Mouse (Mus musculus): ENCODE measurements around the gene Hdgfl2. TPM values are rescaled to one million over a fixed set of nuclear protein-coding genes. Genes with fewer than 3 reads are reported as not detected.
"Not testable (repeated sequence)": the region's sequence is repeated elsewhere in the genome, so short reads cannot be mapped to it uniquely, and the experiment has no call there.

Hdgfl2 gene
- polyA plus RNA-seq, 1 experiment: 70.6 TPM

GRCm38 (mm10) chr17:56103465-56104285, 24.2 kb downstream of the Hdgfl2 start:
- DNase-seq (ENCODE audit: low spot score): no peak

GRCm38 (mm10) chr17:56104821-56105220, 25.4 kb downstream of the Hdgfl2 start:
- not testable (repeated sequence) for DNase-seq (ENCODE audit: low spot score)

- not testable (repeated sequence) for DNase-seq (ENCODE audit: low spot score)
Measured at GRCm38 (mm10) chr17:56106436-56106835, 27.0 kb downstream of the Hdgfl2 start.

DNA sequence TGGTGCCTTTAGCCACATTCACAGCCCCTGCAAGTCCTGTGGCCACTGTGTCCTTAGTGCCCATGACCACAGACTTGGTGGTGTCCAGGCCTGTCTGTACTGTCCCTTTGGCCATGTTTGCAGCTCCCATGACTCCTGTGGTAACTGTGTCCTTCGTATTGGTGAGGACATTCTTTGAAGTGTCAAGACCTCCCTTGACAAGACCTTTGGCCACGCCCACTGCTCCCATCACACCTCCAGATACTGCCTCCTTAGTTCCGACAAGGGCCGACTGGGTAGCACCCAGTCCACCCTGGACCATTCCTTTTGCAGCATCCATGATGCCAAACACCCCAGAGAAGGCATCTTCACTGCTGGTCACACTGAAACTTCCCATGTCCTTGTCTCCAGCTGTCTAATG, 27.5 kb downstream of the Hdgfl2 start:
- no peak for DNase-seq (ENCODE audit: low spot score)

DNA sequence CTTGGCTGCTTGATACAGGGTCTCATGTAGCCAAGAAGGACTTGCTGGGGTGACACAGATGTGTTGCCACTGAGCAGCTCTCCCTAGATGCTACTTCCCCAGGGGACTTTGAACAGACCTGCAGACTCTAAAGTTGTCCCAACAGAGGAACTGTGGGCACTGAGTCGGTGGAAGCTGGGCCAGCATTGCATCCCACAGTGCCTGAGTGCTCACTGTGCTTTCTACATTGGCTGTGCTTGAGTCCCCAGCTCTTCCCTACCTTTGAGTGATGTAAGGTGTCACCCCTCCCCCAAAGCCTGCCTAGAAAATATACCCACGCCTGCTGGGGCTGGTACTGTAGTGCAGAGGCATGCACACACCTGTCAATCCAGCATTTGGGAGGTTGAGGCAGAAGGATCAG, 28.3 kb downstream of the Hdgfl2 start:
- no peak for DNase-seq (ENCODE audit: low spot score)

- no peak for DNase-seq (ENCODE audit: low spot score)
Measured at GRCm38 (mm10) chr17:56108334-56109044, 29.1 kb downstream of the Hdgfl2 start.

GRCm38 (mm10) chr17:56109219-56110051, 30.0 kb downstream of the Hdgfl2 start, which contains the start of gene Plin4:
Gene Plin4 (minus strand): TSS chr17:56109803.
- peak; percentile 62 for DNase-seq (ENCODE audit: low spot score)

- no peak for DNase-seq (ENCODE audit: low spot score)
Measured at GRCm38 (mm10) chr17:56110571-56110970, 31.1 kb downstream of the Hdgfl2 start.

GRCm38 (mm10) chr17:56111021-56111420, 31.6 kb downstream of the Hdgfl2 start:
- DNase-seq (ENCODE audit: low spot score): no peak

DNA sequence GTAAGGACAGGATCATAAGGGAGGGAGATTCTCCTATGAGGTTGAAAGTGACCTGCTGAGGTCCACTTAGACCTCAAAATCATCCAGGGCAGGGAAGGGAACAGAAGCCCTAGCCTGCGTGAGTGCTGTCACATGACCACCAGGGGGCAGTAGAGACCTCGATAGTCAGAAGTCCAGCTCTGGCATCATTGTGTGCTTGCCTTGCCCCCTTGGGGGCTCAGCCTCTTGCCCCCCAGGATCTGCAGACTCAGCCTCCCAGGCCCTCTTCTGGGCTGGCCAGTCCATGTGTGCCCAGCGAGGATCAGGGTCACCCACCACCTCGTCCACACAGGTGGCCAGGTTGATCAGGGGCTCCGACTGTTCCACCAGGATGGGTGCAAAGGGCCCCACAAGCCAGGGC, 32.4 kb downstream of the Hdgfl2 start:
- no peak for DNase-seq (ENCODE audit: low spot score)

DNA sequence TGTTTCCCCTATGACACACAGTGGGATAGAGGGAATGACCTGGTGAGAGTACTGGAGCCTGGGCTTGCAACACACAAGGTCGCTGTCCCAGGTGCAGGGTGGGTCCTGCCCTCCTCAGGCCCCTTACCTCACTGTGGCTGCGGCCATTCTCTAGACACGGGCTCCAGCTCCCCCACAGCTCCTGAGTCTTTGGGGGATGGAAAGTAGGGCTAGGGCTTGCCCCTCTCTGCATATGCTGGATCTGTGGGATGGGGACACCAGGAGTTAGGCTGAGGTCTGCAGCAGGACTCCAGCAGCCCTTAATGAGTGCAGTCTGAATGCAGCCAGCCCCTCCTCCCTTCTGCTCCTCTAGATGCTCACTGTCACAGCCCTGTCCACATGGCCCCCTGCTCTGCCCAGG, 33.3 kb downstream of the Hdgfl2 start:
- DNase-seq (ENCODE audit: low spot score): no peak

DNA sequence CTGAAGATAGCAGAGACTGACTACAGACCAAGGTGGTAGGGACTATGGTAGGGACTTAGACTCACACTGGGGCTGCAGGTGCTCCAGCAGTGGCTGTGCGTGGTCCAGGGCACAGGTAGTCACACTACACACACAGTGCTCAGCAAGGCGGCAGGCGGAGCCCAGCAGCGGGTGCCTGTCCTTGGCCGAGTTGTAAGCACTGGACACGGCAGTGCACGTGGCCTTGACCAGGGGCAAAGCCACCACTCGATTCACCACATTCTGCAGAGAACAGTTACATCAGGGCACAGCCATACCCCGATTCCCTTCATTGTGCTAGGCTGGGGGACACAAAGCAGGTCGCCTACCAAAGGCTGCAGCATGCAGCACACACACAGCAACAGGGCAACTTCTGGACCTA, 36.8 kb downstream of the Hdgfl2 start:
- no peak for DNase-seq (ENCODE audit: low spot score)

DNA sequence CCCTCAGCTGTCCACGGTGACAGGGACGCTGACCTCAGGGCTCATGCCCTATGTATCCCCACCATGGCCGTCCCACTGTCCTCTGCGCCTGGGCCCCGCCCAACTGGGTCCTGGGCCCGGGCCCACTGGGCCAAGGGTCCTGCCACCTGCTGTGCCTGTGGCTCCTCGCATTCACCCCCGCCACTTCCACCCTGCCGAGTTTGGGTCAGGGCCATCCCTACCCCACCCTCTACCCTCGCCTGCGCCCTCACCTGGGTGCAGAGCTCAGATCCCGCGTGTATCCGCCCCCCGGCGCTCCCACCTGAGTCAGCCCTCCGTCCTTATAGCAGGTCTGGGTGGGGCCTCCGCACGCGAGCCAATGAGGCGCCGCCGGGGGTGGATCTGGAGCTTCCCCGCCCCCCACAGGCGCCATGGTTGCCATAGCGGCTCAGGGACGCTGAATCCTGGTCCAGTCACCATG, 37.8 kb downstream of the Hdgfl2 start, which contains the start of gene Plin5:
Gene Plin5, minus strand, starts transcription at position 346 of the 460 bp plus-strand sequence.
- DNase-seq (ENCODE audit: low spot score): no peak

DNA sequence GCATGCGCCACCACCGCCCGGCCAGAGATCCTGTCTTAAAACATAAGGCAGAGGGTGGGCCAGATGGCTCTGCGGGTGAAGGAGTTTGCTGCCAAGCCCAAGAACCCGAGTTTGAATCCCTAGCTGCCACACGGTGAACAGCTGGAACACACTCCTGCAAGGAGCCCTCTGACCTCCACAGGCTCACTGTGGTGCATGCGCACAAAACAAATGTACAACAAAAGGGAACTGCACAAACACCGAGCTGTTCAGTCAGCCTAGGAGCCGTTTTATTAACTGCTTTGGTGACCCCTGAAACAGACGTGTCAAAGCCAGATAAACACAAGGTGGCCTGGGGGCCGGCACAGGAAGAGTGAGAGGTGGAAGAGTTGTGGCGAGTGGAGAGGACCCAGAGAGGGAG, 40.0 kb downstream of the Hdgfl2 start:
- DNase-seq (ENCODE audit: low spot score): no peak

DNA sequence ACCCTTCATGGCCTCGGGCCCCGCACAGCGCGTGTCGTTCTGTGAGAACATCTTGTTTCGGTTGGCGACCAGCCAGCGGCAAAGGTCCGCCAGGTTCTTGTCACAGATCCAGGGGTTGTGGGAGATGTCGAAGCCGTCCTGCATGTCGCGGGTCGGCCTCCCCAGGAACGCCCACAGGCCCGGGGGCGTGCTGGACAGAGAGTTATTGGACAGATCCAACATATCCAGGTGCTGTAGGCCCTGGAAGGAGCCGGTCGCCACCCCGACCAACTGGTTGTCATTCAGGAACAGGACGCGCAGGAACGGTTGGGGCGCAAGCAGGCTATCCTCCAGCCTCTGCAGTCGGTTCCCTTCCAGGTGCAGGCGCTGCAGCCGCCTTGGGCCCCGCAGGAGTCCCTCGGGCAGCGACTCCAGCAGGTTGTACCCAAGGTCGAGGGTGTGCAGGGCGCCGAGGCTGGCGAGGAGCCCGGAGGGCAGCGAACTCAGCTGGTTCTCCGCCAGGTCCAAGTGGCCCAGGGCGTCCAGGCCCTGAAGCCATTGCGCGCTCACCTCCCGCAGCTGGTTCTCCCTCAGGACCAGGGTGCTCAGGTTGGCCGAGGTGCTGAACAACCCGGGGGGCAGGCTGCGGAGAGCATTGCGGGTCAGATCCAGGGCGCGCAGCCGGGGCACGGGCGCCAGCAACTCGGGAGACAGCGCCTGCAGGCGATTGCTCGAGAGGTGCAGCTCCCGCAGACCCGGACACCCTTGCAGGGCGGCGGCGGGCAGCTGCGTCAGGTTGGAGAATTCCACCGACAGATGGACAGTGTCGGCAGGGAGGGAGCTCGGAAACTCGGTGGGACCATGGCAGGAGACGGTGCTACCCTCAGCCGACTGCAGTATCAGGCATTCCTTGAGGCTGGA, 40.8 kb downstream of the Hdgfl2 start:
- no peak for DNase-seq (ENCODE audit: low spot score)

- no peak for DNase-seq (ENCODE audit: low spot score)
Measured at GRCm38 (mm10) chr17:56121826-56122225, 42.4 kb downstream of the Hdgfl2 start, which contains the start of gene Lrg1. Gene Lrg1 (minus strand): TSS chr17:56122001.

GRCm38 (mm10) chr17:56123161-56123560, 43.7 kb downstream of the Hdgfl2 start:
- DNase-seq (ENCODE audit: low spot score): no peak

- DNase-seq (ENCODE audit: low spot score): no peak
Measured at GRCm38 (mm10) chr17:56123681-56124340, 44.4 kb downstream of the Hdgfl2 start.

DNA sequence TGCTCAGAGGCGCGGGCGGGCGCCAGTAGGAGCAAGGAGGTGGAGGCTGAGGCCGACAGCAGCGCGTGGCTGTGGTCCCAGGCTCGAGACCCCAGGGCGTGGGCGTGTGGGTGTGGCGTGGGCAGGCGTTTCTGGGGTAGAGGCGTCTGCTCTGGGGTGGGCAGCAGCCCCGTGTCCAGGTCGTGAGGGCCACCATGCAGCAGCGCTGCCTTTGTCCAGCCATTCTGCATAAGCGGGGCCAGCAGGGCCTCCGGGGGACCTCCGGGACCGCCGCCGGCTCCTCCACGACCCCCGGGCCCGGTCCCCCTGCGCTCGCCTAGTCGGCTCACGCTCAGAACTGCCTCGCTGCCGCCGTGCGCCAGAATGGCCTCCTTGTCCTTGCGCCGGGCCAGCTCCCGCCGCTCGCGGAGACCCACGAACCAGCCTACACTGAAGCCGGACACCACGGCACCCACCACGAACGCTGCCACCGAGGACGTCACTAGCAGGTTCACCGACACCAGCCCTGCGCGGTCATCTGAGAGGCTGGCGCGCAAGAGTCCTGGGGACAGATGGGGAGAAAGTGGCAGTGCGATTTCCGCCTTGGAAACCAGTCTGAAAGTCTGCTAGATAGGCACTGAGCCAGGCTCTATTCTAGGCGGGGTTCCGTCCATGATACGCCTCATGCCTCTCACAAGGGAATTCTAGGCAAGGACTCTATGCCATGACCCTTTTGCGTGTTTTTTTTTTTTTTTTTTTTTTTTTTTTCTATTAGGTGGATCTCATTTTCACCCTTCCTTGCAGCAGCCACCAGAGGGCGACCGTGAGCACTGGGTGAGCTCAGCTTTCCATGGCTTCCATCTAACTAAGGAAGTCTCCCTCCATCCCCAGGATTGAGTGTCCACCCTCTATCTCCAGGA, 45.2 kb downstream of the Hdgfl2 start:
- no peak for DNase-seq (ENCODE audit: low spot score)
